Mouse (Mus musculus) stomach, embryonic 15.5 days (tissue): ENCODE data around the gene Dnal4. TPM values are rescaled to one million over a fixed set of nuclear protein-coding genes. Genes with fewer than 3 reads are reported as not detected.

ENCODE experiments used
- ATAC-seq: fragments of 200-750 bp; cut with Nextera tagmentation; 2 replicates; pipeline ENCODE4 v1.8.0; 2017; ENCODE audit warnings: low read depth, moderate number of reproducible peaks, moderate TSS enrichment; ENCODE audit not compliant: insufficient read depth, low FRiP score
- H3K27ac ChIP-seq: fragments of 300-500 bp; sonication (generic); 2 replicates; pipeline ENCODE4 v1.5.1; 2015; ENCODE audit warnings: mild to moderate bottlenecking, inconsistent platforms
- H3K27me3 ChIP-seq: fragments of 300-500 bp; sonication (generic); replicated peaks from 2 replicates; pipeline ENCODE4 v1.6.1; 2015; ENCODE audit warnings: inconsistent platforms
- H3K36me3 ChIP-seq: fragments of 300-500 bp; sonication (generic); 2 replicates; pipeline ENCODE4 v1.6.1; 2015; ENCODE audit warnings: inconsistent platforms
- H3K4me1 ChIP-seq: fragments of 300-500 bp; sonication (generic); 2 replicates; pipeline ENCODE4 v1.6.1; 2015; ENCODE audit warnings: inconsistent platforms
- H3K4me2 ChIP-seq: fragments of 300-500 bp; sonication (generic); 2 replicates; pipeline ENCODE4 v1.6.1; 2015; ENCODE audit warnings: mild to moderate bottlenecking, inconsistent platforms
- H3K4me3 ChIP-seq: fragments of 300-500 bp; sonication (generic); replicated peaks from 2 replicates; pipeline ENCODE4 v1.5.1; 2015; ENCODE audit warnings: inconsistent platforms
- H3K9ac ChIP-seq: fragments of 300-500 bp; sonication (generic); 2 replicates; pipeline ENCODE4 v1.6.1; 2015; ENCODE audit warnings: inconsistent platforms
- H3K9me3 ChIP-seq: fragments of 300-500 bp; sonication (generic); 2 replicates; pipeline ENCODE4 v1.6.1; 2016; ENCODE audit warnings: inconsistent platforms
- WGBS: fragments of 180-500 bp; shearing (Covaris S2); methylation state at CpG from one replicate; pipeline ENCODE4 v1.1.7; 2015; 5-methylcytosine and 5-hydroxymethylcytosine counted together
- polyA plus RNA-seq: library from polyadenylated mRNA; unstranded; fragments of >200 nt; fragmentation: Nextera tagmentation; extraction: Ambion mirVana; gene quantifications from 2 replicates; pipeline ENCODE4 v1.2.1, GENCODE M21; 2015

Dnal4 gene
- polyA plus RNA-seq, 1 experiment from 2014 or later: 44.4 TPM

DNA sequence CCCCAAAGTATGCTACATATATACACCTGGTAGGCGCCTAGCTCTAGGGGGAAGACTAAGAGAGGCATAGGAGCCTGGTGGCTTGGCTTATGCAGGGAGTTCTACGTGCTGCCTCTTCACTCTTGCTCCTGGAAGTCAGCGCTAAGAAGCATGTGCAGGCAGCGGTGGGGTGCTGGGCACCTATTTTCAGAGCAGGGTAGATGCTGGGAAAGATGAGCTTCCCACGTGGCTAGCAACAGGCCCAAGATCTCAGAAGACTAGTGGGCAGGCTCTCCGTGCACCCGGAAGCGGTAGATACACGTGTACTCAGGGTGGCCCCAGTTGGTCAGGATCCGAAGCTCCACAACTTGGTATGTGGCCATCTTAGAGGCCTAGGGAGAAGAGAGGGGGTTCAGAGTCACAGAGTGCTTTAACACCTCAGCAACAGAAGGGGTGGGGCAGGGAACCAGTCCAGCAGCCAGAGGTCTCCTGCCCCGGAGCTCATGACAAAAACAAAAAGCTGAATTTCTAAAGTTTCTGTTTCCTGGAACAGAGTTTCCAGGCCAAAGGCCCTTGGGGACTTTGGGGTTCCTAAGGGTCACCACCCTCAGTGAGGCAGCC, 52.4 kb downstream of the Dnal4 start:
- Histone ChIP-seq H3K4me2 (no peak overlapping the region), H3K9ac (no peak overlapping the region), H3K4me1 (no peaks in the 10 kb centered on the region), H3K27me3 (no peaks in the 10 kb centered on the region), H3K36me3 (peaks cover 56% of the 10 kb centered on the region), H3K9me3 (no peaks in the 10 kb centered on the region), H3K27ac (no peak overlapping the region), H3K4me3 (no peak overlapping the region)
- ATAC-seq: no peak
- 90% methylated on average over 11 of the region's 11 CpGs for WGBS

DNA sequence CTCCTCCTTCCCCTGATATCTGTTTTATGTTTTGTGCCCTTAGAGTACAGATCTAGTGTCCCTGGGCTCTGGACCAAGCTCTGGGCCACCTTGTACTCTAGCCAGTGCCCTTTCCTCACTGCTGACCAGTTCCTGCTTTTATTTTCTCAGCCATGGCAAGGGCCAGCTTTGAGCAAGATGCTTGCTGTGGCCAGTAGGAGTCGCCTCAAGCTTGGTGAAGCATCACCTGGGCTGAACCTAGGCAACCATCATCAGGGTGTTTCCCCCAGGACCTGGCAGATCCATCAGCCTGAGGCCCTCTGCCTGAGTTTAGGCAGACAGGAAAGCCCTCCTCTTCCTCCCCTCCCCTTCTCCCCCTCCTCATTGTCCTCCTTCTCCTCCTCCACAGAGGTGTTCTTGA, 54.2 kb downstream of the Dnal4 start:
- Histone ChIP-seq H3K9ac (no peak overlapping the region), H3K27me3 (no peaks in the 10 kb centered on the region), H3K9me3 (no peaks in the 10 kb centered on the region), H3K4me2 (no peak overlapping the region), H3K27ac (no peak overlapping the region), H3K4me3 (no peak overlapping the region), H3K4me1 (no peaks in the 10 kb centered on the region), H3K36me3 (peaks cover 53% of the 10 kb centered on the region)
- WGBS: 39% methylated on average over 1 of the region's 1 CpGs
- ATAC-seq: no peak

DNA sequence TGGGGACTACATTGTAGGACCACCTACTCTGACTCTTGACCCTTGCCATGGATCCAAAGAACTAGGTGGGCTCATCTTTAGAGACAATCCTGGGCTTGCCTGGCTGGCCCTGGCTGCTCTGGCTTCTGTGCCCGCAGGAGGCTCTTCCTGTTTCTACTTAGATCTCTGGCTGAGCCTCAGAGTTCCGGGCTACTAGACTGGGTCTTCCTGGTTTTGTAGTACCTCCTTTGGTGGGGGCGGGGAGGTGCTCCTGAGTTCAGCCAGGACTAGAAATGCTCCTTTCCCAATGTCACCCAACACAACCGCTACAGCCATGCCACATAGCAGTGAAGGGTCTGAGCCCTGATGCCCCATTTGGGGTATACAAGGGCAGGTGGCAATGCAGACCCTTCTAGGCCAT, 56.9 kb downstream of the Dnal4 start:
- Histone ChIP-seq H3K4me1 (no peaks in the 10 kb centered on the region), H3K9me3 (no peaks in the 10 kb centered on the region), H3K36me3 (peaks cover 49% of the 10 kb centered on the region), H3K9ac (no peak overlapping the region), H3K27me3 (no peaks in the 10 kb centered on the region), H3K4me2 (no peak overlapping the region), H3K27ac (no peak overlapping the region), H3K4me3 (no peak overlapping the region)
- no peak for ATAC-seq
- WGBS: 79% methylated on average over 4 of the region's 4 CpGs

DNA sequence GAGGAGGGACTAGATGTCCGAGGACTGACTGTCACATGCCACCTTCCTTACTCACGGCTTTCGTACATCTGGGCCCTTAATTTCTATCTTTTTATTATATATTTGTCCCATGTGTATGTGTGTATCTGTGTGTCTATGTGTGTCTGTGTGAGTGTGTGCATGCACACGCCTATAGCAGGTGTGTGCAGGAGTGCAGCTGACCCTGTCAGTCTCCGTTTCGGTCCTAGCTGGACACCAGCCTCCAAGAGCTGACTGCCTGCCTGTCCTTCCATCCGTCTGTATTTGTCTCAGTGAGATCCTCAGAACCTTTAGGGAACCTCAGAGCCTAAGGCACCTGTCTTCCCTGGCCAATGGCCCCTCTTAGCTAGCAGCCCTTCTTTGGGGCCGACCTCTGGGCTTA, 57.4 kb downstream of the Dnal4 start:
- Histone ChIP-seq H3K36me3 (peaks cover 44% of the 10 kb centered on the region), H3K4me2 (no peak overlapping the region), H3K4me1 (no peaks in the 10 kb centered on the region), H3K9me3 (no peaks in the 10 kb centered on the region), H3K27me3 (no peaks in the 10 kb centered on the region), H3K27ac (no peak overlapping the region), H3K4me3 (no peak overlapping the region), H3K9ac (no peak overlapping the region)
- 93% methylated on average over 8 of the region's 8 CpGs for WGBS
- ATAC-seq: no peak

DNA sequence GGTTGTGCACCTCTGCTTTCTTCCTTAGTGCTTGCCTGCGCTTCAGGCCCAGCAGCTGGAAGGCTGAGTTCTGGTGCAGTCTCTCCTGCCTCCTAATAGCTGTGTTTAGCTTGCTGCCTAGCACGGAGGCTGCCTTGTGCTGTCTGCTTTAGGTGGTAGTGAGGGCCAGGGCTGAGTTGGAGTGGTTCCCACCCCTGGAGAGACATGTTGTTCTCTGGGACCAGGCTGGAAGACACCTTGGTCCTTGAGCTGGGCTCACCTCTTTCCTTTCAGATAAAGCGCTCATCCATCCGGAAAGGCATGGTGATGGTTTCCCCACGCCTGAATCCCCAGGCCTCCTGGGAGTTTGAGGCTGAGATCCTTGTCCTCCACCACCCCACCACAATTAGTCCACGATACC, 60.9 kb downstream of the Dnal4 start:
- H3K4me2 ChIP-seq: no peak overlapping the region
- no peaks in the 10 kb centered on the region for H3K4me1 ChIP-seq
- H3K36me3 ChIP-seq: peaks cover 51% of the 10 kb centered on the region
- H3K27ac ChIP-seq: no peak overlapping the region
- no peak for ATAC-seq
- H3K27me3 ChIP-seq: no peaks in the 10 kb centered on the region
- no peaks in the 10 kb centered on the region for H3K9me3 ChIP-seq
- no peak overlapping the region for H3K4me3 ChIP-seq
- WGBS: 93% methylated on average over 6 of the region's 6 CpGs
- H3K9ac ChIP-seq: no peak overlapping the region

DNA sequence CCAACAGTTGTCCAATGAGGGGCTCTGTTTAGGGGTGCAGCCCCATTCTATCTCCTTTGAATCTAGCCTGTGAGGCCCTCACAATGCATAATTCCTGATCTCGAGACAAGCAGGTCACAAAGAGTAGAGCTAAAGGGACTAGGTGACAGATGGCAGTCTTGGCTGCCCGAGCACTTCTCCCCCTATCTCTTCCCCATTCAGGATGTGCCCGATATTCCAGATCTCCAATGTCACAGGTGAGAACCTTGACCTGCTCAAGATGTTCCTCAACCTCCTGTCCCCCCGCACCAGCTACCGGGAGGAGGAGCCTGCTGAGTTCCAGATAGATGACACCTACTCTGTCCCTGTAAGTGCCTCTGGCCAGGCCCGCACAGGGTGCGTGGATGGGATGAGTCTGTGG, 62.0 kb downstream of the Dnal4 start:
- Histone ChIP-seq H3K9ac (no peak overlapping the region), H3K27ac (no peak overlapping the region), H3K9me3 (no peaks in the 10 kb centered on the region), H3K27me3 (no peaks in the 10 kb centered on the region), H3K36me3 (peaks cover 54% of the 10 kb centered on the region), H3K4me3 (no peak overlapping the region), H3K4me1 (no peaks in the 10 kb centered on the region), H3K4me2 (no peak overlapping the region)
- 94% methylated on average over 7 of the region's 7 CpGs for WGBS
- ATAC-seq: no peak

Other genes starting within 250 kb of the Dnal4 start
- 48.5 and 51.4 TPM in 2 replicates for gene Ddx17, start 231.1 kb downstream of the Dnal4 start, polyA plus RNA-seq
- 2.8 TPM in 2 replicates for gene Dmc1, start 172.7 kb downstream of the Dnal4 start, polyA plus RNA-seq
- gene Fam227a, start 118.9 kb downstream of the Dnal4 start, polyA plus RNA-seq: 1.3 and 1.4 TPM in 2 replicates
- gene Cby1, start 118.7 kb downstream of the Dnal4 start, polyA plus RNA-seq: 41.4 and 42.2 TPM in 2 replicates
- 227 and 254 TPM in 2 replicates for gene Tomm22, start 107.0 kb downstream of the Dnal4 start, polyA plus RNA-seq
- 21.2 and 22.0 TPM in 2 replicates for gene Josd1, start 89.9 kb downstream of the Dnal4 start, polyA plus RNA-seq
- 28.2 and 29.3 TPM in 2 replicates for gene Gtpbp1, start 87.0 kb downstream of the Dnal4 start, polyA plus RNA-seq
- gene Sun2, start 35.3 kb downstream of the Dnal4 start, polyA plus RNA-seq: 4.9 and 5.1 TPM in 2 replicates
- 4.5 and 4.8 TPM in 2 replicates for gene Nptxr, start 26.9 kb upstream of the Dnal4 start, polyA plus RNA-seq
- not detected in 2 replicates for gene Npcd, start 56.4 kb upstream of the Dnal4 start, polyA plus RNA-seq
- 62.6 and 68.0 TPM in 2 replicates for gene Cbx6, start 56.8 kb upstream of the Dnal4 start, polyA plus RNA-seq
- 22.4 and 26.5 TPM in 2 replicates for gene Apobec3, start 113.8 kb upstream of the Dnal4 start, polyA plus RNA-seq
- 4.9 and 5.6 TPM in 2 replicates for gene Cbx7, start 193.3 kb upstream of the Dnal4 start, polyA plus RNA-seq
- gene Pdgfb, start 237.1 kb upstream of the Dnal4 start, polyA plus RNA-seq: 4.7 and 4.8 TPM in 2 replicates